Mouse (Mus musculus): ENCODE results near the gene Primpol.

DNA sequence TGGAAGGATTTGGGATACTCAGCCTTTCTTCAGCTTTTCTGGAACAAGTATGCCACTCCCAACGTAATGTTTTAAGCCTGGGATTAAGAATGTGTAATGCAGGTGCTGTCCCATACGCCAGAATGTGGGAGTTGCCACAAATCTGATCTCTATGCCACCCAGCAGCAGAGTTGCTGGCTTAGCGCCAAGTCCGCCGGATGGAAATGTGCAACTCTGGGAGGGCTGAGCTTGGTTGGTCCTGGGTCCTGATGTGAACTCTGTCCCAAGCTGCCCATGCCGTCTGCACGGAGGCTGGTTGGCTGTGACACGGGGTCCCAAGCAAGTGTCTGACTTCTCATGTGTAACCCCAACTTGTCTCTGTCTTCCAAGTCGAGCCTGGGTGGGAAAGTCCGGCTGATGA is 90.2 kb downstream of the Primpol start:
- TF ChIP-seq GATA1 (IDR thresholded peaks at IDR 0.05; ENCODE audit: borderline replicate concordance, low read length) (no peak), FLI1 (IDR thresholded peaks at IDR 0.05; ENCODE audit: low read length) (no peak)

All from megakaryocyte, embryonic 14.5 days (primary cell).